Mouse (Mus musculus) WW6 (cell line): Measurements from ENCODE around the gene Pdzd2.
"Not testable (repeated sequence)": the region's sequence is repeated elsewhere in the genome, so short reads cannot be mapped to it uniquely, and the experiment has no call there.

Experiments
- DNase-seq: peaks from one replicate; pipeline ENCODE4 v3.0.0-alpha.2; 2013; ENCODE audit warnings: low read depth, low spot score

Pdzd2 gene

GRCm38 (mm10) chr15:12377800-12378199, 361.9 kb downstream of the Pdzd2 start:
- no peak for DNase-seq

GRCm38 (mm10) chr15:12376491-12377069, 363.1 kb downstream of the Pdzd2 start:
- no peak for DNase-seq

- peak; percentile 74 for DNase-seq
These were observed 363.9 kb downstream of the Pdzd2 start for GRCm38 (mm10) chr15:12375641-12376311.

- DNase-seq, result peak; percentile 33
These were observed 364.8 kb downstream of the Pdzd2 start for GRCm38 (mm10) chr15:12374916-12375315.

GRCm38 (mm10) chr15:12373918-12374317, 365.8 kb downstream of the Pdzd2 start:
- no peak for DNase-seq

- no peak for DNase-seq
These were observed 366.2 kb downstream of the Pdzd2 start for GRCm38 (mm10) chr15:12373496-12373895.

GRCm38 (mm10) chr15:12371183-12371582, 368.5 kb downstream of the Pdzd2 start:
- DNase-seq, result peak; percentile 40

GRCm38 (mm10) chr15:12370096-12370495, 369.6 kb downstream of the Pdzd2 start:
- DNase-seq, result no peak

GRCm38 (mm10) chr15:12368850-12369249, 370.9 kb downstream of the Pdzd2 start:
- DNase-seq, result no peak

GRCm38 (mm10) chr15:12368357-12368756, 371.4 kb downstream of the Pdzd2 start:
- DNase-seq, result no peak

- DNase-seq, result no peak
These were observed 372.2 kb downstream of the Pdzd2 start for GRCm38 (mm10) chr15:12367306-12368080.

- not testable (repeated sequence) for DNase-seq
These were observed 373.0 kb downstream of the Pdzd2 start for GRCm38 (mm10) chr15:12366580-12367305.

GRCm38 (mm10) chr15:12366072-12366469, 373.7 kb downstream of the Pdzd2 start:
- no peak for DNase-seq

GRCm38 (mm10) chr15:12365416-12366071, 374.2 kb downstream of the Pdzd2 start:
- DNase-seq, result no peak

GRCm38 (mm10) chr15:12364096-12364495, 375.6 kb downstream of the Pdzd2 start:
- DNase-seq, result no peak

GRCm38 (mm10) chr15:12362701-12363040, 377.1 kb downstream of the Pdzd2 start:
- no peak for DNase-seq

- DNase-seq, result no peak
These were observed 377.6 kb downstream of the Pdzd2 start for GRCm38 (mm10) chr15:12362001-12362700.

- no peak for DNase-seq
These were observed 379.1 kb downstream of the Pdzd2 start for GRCm38 (mm10) chr15:12360519-12361212.

GRCm38 (mm10) chr15:12358384-12358783, 381.3 kb downstream of the Pdzd2 start:
- no peak for DNase-seq

GRCm38 (mm10) chr15:12357459-12357858, 382.3 kb downstream of the Pdzd2 start:
- no peak for DNase-seq
